Mouse (Mus musculus): ENCODE data around the gene Arxes1.

- no peak for TF ChIP-seq CTCF (IDR thresholded peaks at IDR 0.05; ENCODE audit: insufficient read depth, low read depth, low read length)
- TF ChIP-seq POLR2A (IDR thresholded peaks at IDR 0.05; ENCODE audit: insufficient read depth, low read depth, low read length) = no peak
These were observed 10.6 kb downstream of the Arxes1 start for GRCm38 (mm10) chrX:136043726-136044125.
